Mouse (Mus musculus): Measurements from ENCODE around the gene R3hdm4.

- TF ChIP-seq CTCF (IDR thresholded peaks at IDR 0.05; ENCODE audit: low read depth): no peak
- no peak for TF ChIP-seq EP300 (IDR thresholded peaks at IDR 0.05; ENCODE audit: low read depth)
These were observed 8.1 kb upstream of the R3hdm4 start for GRCm38 (mm10) chr10:79928907-79929701.
